Mouse (Mus musculus) thymus, adult 2 months (tissue): ENCODE data around the gene Dop1b.

Experiments
- CTCF ChIP-seq: fragments of 200-500 bp; IDR thresholded peaks from 2 replicates; pipeline ENCODE4 v1.5.1; 2012; ENCODE audit warnings: mild to moderate bottlenecking, control low read depth, low read length, moderate library complexity, borderline replicate concordance; ENCODE audit not compliant: control insufficient read depth, poor library complexity, insufficient read depth; ENCODE audit errors: extremely low read depth
- POLR2A ChIP-seq: fragments of 200-500 bp; IDR thresholded peaks from 2 replicates; pipeline ENCODE4 v1.6.1; 2012; ENCODE audit warnings: mild to moderate bottlenecking, low read length, control low read depth, moderate library complexity; ENCODE audit not compliant: control insufficient read depth, poor library complexity, insufficient read depth; ENCODE audit errors: extremely low read depth

- TF ChIP-seq CTCF: no peak
- no peak for TF ChIP-seq POLR2A
These were observed 40.1 kb downstream of the Dop1b start for GRCm38 (mm10) chr16:93751816-93752215.
